Mouse (Mus musculus): ENCODE results near the gene Brinp1. TPM values are rescaled to one million over a fixed set of nuclear protein-coding genes. Genes with fewer than 3 reads are reported as not detected.
"Not testable (repeated sequence)": the region's sequence is repeated elsewhere in the genome, so short reads cannot be mapped to it uniquely, and the experiment has no call there.

Gene Brinp1
- polyA plus RNA-seq, 1 experiment from 2014 or later = 4.2 TPM

- ATAC-seq (replicated peaks; ENCODE audit: low FRiP score) (no peak), DNase-seq (ENCODE audit: low spot score) (no peak)
- Histone ChIP-seq H3K4me1 (replicated peaks; ENCODE audit: control insufficient read depth, insufficient read depth, low read length) (no peaks in the 10 kb centered on the region), H3K27me3 (ENCODE audit: control insufficient read depth, insufficient read depth, low read length) (no peaks in the 10 kb centered on the region), H3K4me2 (ENCODE audit: low read depth, low read length, severe bottlenecking) (no peak overlapping the region), H3K9ac (ENCODE audit: low read length) (no peak overlapping the region), H3K4me3 (ENCODE audit: low read depth, low read length) (no peak overlapping the region), H3K27ac (ENCODE audit: low read depth, low read length) (no peak overlapping the region), H3K9me3 (ENCODE audit: control insufficient read depth, low read length) (no peaks in the 10 kb centered on the region), H3K36me3 (ENCODE audit: control insufficient read depth, insufficient read depth, low read length) (no peaks in the 10 kb centered on the region)
- WGBS = 80% methylated on average over 4 of the region's 4 CpGs
These were observed 88.9 kb downstream of the Brinp1 start for GRCm38 (mm10) chr4:68865135-68865767.

- H3K9me3 ChIP-seq (ENCODE audit: control insufficient read depth, low read length) = no peaks in the 10 kb centered on the region
- H3K27ac ChIP-seq (ENCODE audit: low read depth, low read length) = no peak overlapping the region
- H3K27me3 ChIP-seq (ENCODE audit: control insufficient read depth, insufficient read depth, low read length) = no peaks in the 10 kb centered on the region
- no peaks in the 10 kb centered on the region for H3K36me3 ChIP-seq (ENCODE audit: control insufficient read depth, insufficient read depth, low read length)
- no peak for DNase-seq (ENCODE audit: low spot score)
- H3K4me2 ChIP-seq (ENCODE audit: low read depth, low read length, severe bottlenecking) = no peak overlapping the region
- H3K4me3 ChIP-seq (ENCODE audit: low read depth, low read length) = no peak overlapping the region
- H3K9ac ChIP-seq (ENCODE audit: low read length) = no peak overlapping the region
- no peak for ATAC-seq (replicated peaks; ENCODE audit: low FRiP score)
- no peaks in the 10 kb centered on the region for H3K4me1 ChIP-seq (replicated peaks; ENCODE audit: control insufficient read depth, insufficient read depth, low read length)
- 86% methylated on average over 2 of the region's 2 CpGs for WGBS
These were observed 89.5 kb downstream of the Brinp1 start for GRCm38 (mm10) chr4:68864668-68865067.

- ATAC-seq (replicated peaks; ENCODE audit: low FRiP score) (no peak), DNase-seq (ENCODE audit: low spot score) (no peak)
- Histone ChIP-seq H3K4me2 (ENCODE audit: low read depth, low read length, severe bottlenecking) (no peak overlapping the region), H3K4me3 (ENCODE audit: low read depth, low read length) (no peak overlapping the region), H3K36me3 (ENCODE audit: control insufficient read depth, insufficient read depth, low read length) (no peaks in the 10 kb centered on the region), H3K27me3 (ENCODE audit: control insufficient read depth, insufficient read depth, low read length) (no peaks in the 10 kb centered on the region), H3K27ac (ENCODE audit: low read depth, low read length) (no peak overlapping the region), H3K9ac (ENCODE audit: low read length) (no peak overlapping the region), H3K4me1 (replicated peaks; ENCODE audit: control insufficient read depth, insufficient read depth, low read length) (no peaks in the 10 kb centered on the region), H3K9me3 (ENCODE audit: control insufficient read depth, low read length) (no peaks in the 10 kb centered on the region)
- WGBS = 66% methylated on average over 1 of the region's 1 CpGs
These were observed 97.3 kb downstream of the Brinp1 start for GRCm38 (mm10) chr4:68856868-68857267.

- Histone ChIP-seq H3K27ac (ENCODE audit: low read depth, low read length) (no peak overlapping the region), H3K4me2 (ENCODE audit: low read depth, low read length, severe bottlenecking) (no peak overlapping the region), H3K27me3 (ENCODE audit: control insufficient read depth, insufficient read depth, low read length) (no peaks in the 10 kb centered on the region), H3K4me1 (replicated peaks; ENCODE audit: control insufficient read depth, insufficient read depth, low read length) (no peaks in the 10 kb centered on the region), H3K36me3 (ENCODE audit: control insufficient read depth, insufficient read depth, low read length) (no peaks in the 10 kb centered on the region), H3K4me3 (ENCODE audit: low read depth, low read length) (no peak overlapping the region), H3K9me3 (ENCODE audit: control insufficient read depth, low read length) (no peaks in the 10 kb centered on the region), H3K9ac (ENCODE audit: low read length) (no peak overlapping the region)
- ATAC-seq (replicated peaks; ENCODE audit: low FRiP score) = no peak
- WGBS = 60% methylated on average over 3 of the region's 3 CpGs
- no peak for DNase-seq (ENCODE audit: low spot score)
These were observed 104.5 kb downstream of the Brinp1 start for GRCm38 (mm10) chr4:68849671-68850070.

GRCm38 (mm10) chr4:68846976-68847375 lies 107.2 kb downstream of the Brinp1 start:
- no peak for DNase-seq (ENCODE audit: low spot score)
- Histone ChIP-seq H3K4me2 (ENCODE audit: low read depth, low read length, severe bottlenecking) (no peak overlapping the region), H3K4me1 (replicated peaks; ENCODE audit: control insufficient read depth, insufficient read depth, low read length) (no peaks in the 10 kb centered on the region), H3K27ac (ENCODE audit: low read depth, low read length) (no peak overlapping the region), H3K36me3 (ENCODE audit: control insufficient read depth, insufficient read depth, low read length) (no peaks in the 10 kb centered on the region), H3K4me3 (ENCODE audit: low read depth, low read length) (no peak overlapping the region), H3K9me3 (ENCODE audit: control insufficient read depth, low read length) (no peaks in the 10 kb centered on the region), H3K9ac (ENCODE audit: low read length) (no peak overlapping the region), H3K27me3 (ENCODE audit: control insufficient read depth, insufficient read depth, low read length) (no peaks in the 10 kb centered on the region)
- 67% methylated on average over 1 of the region's 1 CpGs for WGBS
- no peak for ATAC-seq (replicated peaks; ENCODE audit: low FRiP score)

- H3K4me2 ChIP-seq (ENCODE audit: low read depth, low read length, severe bottlenecking) = no peak overlapping the region
- DNase-seq (ENCODE audit: low spot score) = no peak
- no peak for ATAC-seq (replicated peaks; ENCODE audit: low FRiP score)
These were observed 108.2 kb downstream of the Brinp1 start for GRCm38 (mm10) chr4:68845964-68846363.

GRCm38 (mm10) chr4:68813997-68814396 lies 140.2 kb downstream of the Brinp1 start:
- not testable (repeated sequence) for H3K36me3 ChIP-seq (ENCODE audit: control insufficient read depth, insufficient read depth, low read length); H3K4me3 ChIP-seq (ENCODE audit: low read depth, low read length); H3K27ac ChIP-seq (ENCODE audit: low read depth, low read length); DNase-seq (ENCODE audit: low spot score); H3K4me2 ChIP-seq (ENCODE audit: low read depth, low read length, severe bottlenecking); H3K9ac ChIP-seq (ENCODE audit: low read length); H3K9me3 ChIP-seq (ENCODE audit: control insufficient read depth, low read length); ATAC-seq (replicated peaks; ENCODE audit: low FRiP score); H3K4me1 ChIP-seq (replicated peaks; ENCODE audit: control insufficient read depth, insufficient read depth, low read length); H3K27me3 ChIP-seq (ENCODE audit: control insufficient read depth, insufficient read depth, low read length)

More at GRCm38 (mm10) chr4:68845964-68846363, 108.2 kb downstream of the Brinp1 start:
- 55% methylated on average over 3 of the region's 3 CpGs for WGBS
- no peak overlapping the region for H3K4me3 ChIP-seq (ENCODE audit: low read depth, low read length)
- H3K27me3 ChIP-seq (ENCODE audit: control insufficient read depth, insufficient read depth, low read length) = no peaks in the 10 kb centered on the region
- H3K36me3 ChIP-seq (ENCODE audit: control insufficient read depth, insufficient read depth, low read length) = no peaks in the 10 kb centered on the region
- H3K9ac ChIP-seq (ENCODE audit: low read length) = no peak overlapping the region
- H3K27ac ChIP-seq (ENCODE audit: low read depth, low read length) = no peak overlapping the region
- H3K4me1 ChIP-seq (replicated peaks; ENCODE audit: control insufficient read depth, insufficient read depth, low read length) = no peaks in the 10 kb centered on the region
- H3K9me3 ChIP-seq (ENCODE audit: control insufficient read depth, low read length) = no peaks in the 10 kb centered on the region

- no peak overlapping the region for H3K9ac ChIP-seq (ENCODE audit: low read length)
These were observed 147.7 kb downstream of the Brinp1 start for GRCm38 (mm10) chr4:68806502-68806901.

More at GRCm38 (mm10) chr4:68806502-68806901, 147.7 kb downstream of the Brinp1 start:
- no peak for DNase-seq (ENCODE audit: low spot score)
- H3K27me3 ChIP-seq (ENCODE audit: control insufficient read depth, insufficient read depth, low read length) = no peaks in the 10 kb centered on the region
- no peak overlapping the region for H3K4me3 ChIP-seq (ENCODE audit: low read depth, low read length)
- 82% methylated on average over 3 of the region's 3 CpGs for WGBS
- H3K27ac ChIP-seq (ENCODE audit: low read depth, low read length) = no peak overlapping the region
- ATAC-seq (replicated peaks; ENCODE audit: low FRiP score) = no peak
- H3K36me3 ChIP-seq (ENCODE audit: control insufficient read depth, insufficient read depth, low read length) = no peaks in the 10 kb centered on the region
- H3K4me2 ChIP-seq (ENCODE audit: low read depth, low read length, severe bottlenecking) = no peak overlapping the region
- H3K9me3 ChIP-seq (ENCODE audit: control insufficient read depth, low read length) = no peaks in the 10 kb centered on the region
- no peaks in the 10 kb centered on the region for H3K4me1 ChIP-seq (replicated peaks; ENCODE audit: control insufficient read depth, insufficient read depth, low read length)

Data from forebrain, embryonic 11.5 days (tissue).